Mouse (Mus musculus) heart, adult 18-20 months (tissue): ENCODE measurements around the gene Tmem117. TPM values are rescaled to one million over a fixed set of nuclear protein-coding genes. Genes with fewer than 3 reads are reported as not detected.

Experiments
- DNase-seq, 2 experiments: peaks; one replicate each; pipeline ENCODE4 v3.0.0; 2021 to 2022; ENCODE audit warnings: mixed read lengths in 1 of 2
- total RNA-seq, 2 experiments: library from RNA; stranded (reverse); gene quantifications; 2 replicates each; pipeline ENCODE4 v1.2.3; 2021

The Tmem117 gene
- total RNA-seq, 2 experiments from 2014 or later = 12.0 to 12.9 TPM

- DNase-seq = no peak
Measured at GRCm38 (mm10) chr15:94648430-94648829, 19.4 kb downstream of the Tmem117 start.

- peak; percentile 34 to 38 for DNase-seq
Measured at GRCm38 (mm10) chr15:94649071-94649765, 20.2 kb downstream of the Tmem117 start.

- peak in 1 of 2 experiments; percentile 7 for DNase-seq
Measured at GRCm38 (mm10) chr15:94649766-94650120, 20.7 kb downstream of the Tmem117 start.

- DNase-seq = no peak
Measured at GRCm38 (mm10) chr15:94651350-94651749, 22.3 kb downstream of the Tmem117 start.

GRCm38 (mm10) chr15:94651969-94652842, 23.2 kb downstream of the Tmem117 start:
- DNase-seq = no peak

- no peak for DNase-seq
Measured at GRCm38 (mm10) chr15:94652843-94653206, 23.8 kb downstream of the Tmem117 start.

GRCm38 (mm10) chr15:94655811-94656323, 26.8 kb downstream of the Tmem117 start:
- DNase-seq = peak; percentile 32 to 50

- DNase-seq = no peak
Measured at GRCm38 (mm10) chr15:94657882-94658281, 28.9 kb downstream of the Tmem117 start.

GRCm38 (mm10) chr15:94658392-94659111, 29.5 kb downstream of the Tmem117 start:
- DNase-seq = no peak

- DNase-seq = peak in 1 of 2 experiments; percentile 7
Measured at GRCm38 (mm10) chr15:94659112-94659437, 30.0 kb downstream of the Tmem117 start.

- DNase-seq = no peak
Measured at GRCm38 (mm10) chr15:94660913-94661312, 31.9 kb downstream of the Tmem117 start.

- DNase-seq = peak in 1 of 2 experiments; percentile 38
Measured at GRCm38 (mm10) chr15:94661398-94661797, 32.4 kb downstream of the Tmem117 start.

- DNase-seq = no peak
Measured at GRCm38 (mm10) chr15:94664612-94665011, 35.6 kb downstream of the Tmem117 start.

GRCm38 (mm10) chr15:94681135-94681534, 52.1 kb downstream of the Tmem117 start:
- DNase-seq = no peak

GRCm38 (mm10) chr15:94684269-94684668, 55.2 kb downstream of the Tmem117 start:
- DNase-seq = no peak

- no peak for DNase-seq
Measured at GRCm38 (mm10) chr15:94687176-94687575, 58.1 kb downstream of the Tmem117 start.

GRCm38 (mm10) chr15:94687629-94688028, 58.6 kb downstream of the Tmem117 start:
- DNase-seq = no peak

GRCm38 (mm10) chr15:94689195-94689883, 60.3 kb downstream of the Tmem117 start:
- DNase-seq = no peak

- no peak for DNase-seq
Measured at GRCm38 (mm10) chr15:94689884-94690231, 60.8 kb downstream of the Tmem117 start.

- peak; percentile 14 to 69 for DNase-seq
Measured at GRCm38 (mm10) chr15:94722759-94723158, 93.7 kb downstream of the Tmem117 start.

- no peak for DNase-seq
Measured at GRCm38 (mm10) chr15:94732104-94732503, 103.1 kb downstream of the Tmem117 start.

GRCm38 (mm10) chr15:94769227-94769626, 140.2 kb downstream of the Tmem117 start:
- peak in 1 of 2 experiments; percentile 44 for DNase-seq
